Mouse (Mus musculus): Measurements from ENCODE around the gene Dnajc25. TPM values are rescaled to one million over a fixed set of nuclear protein-coding genes. Genes with fewer than 3 reads are reported as not detected.

Dnajc25 gene
- total and polyA plus RNA-seq, 3 experiments, result 5.3 to 22.1 (median 18.1) TPM

DNA sequence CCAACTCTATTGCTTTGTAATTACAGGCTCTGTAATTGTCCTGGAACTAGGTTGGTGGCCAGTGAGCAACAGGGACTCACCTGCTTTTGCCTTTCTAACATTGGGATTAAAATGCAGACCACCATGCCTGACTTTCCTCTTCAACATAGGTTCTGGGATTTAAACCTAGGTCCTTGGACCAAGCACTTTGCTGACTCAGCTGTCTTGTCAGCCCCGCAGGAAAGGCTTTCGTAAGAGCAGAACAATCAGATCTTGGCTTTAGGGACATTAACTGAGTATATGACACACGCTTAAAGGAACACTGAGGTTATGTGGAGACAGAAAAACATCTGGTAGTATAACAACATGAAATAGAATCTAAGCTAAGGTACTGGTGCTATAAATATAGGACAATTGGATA is 63.1 kb downstream of the Dnajc25 start:
- intact Hi-C loops (cut with DNase I), result no loop called here
- H3K27ac ChIP-seq, result no peak overlapping the region
- no peaks in the 10 kb centered on the region for H3K4me1 ChIP-seq (ENCODE audit: control insufficient read depth, insufficient read depth, low read length)
- WGBS, result 83% methylated on average over 3 of the region's 3 CpGs
- H3K79me2 ChIP-seq (replicated peaks; ENCODE audit: control insufficient read depth, insufficient read depth, low read length), result no peaks in the 10 kb centered on the region
- no peak overlapping the region for H3K4me3 ChIP-seq
- no peaks in the 10 kb centered on the region for H3K36me3 ChIP-seq (ENCODE audit: control insufficient read depth, insufficient read depth, low read length)
- no peak overlapping the region for H3K9ac ChIP-seq (ENCODE audit: low read depth, low read length)
- H3K27me3 ChIP-seq (ENCODE audit: control insufficient read depth, insufficient read depth, low read length), result no peaks in the 10 kb centered on the region
- DNase-seq, result no peak
- TF ChIP-seq EP300 (IDR thresholded peaks at IDR 0.05; ENCODE audit: insufficient read depth, low read depth, low read length), result no peak
- no peak for TF ChIP-seq POLR2A (IDR thresholded peaks at IDR 0.05; ENCODE audit: insufficient read depth, low read depth, low read length)
- TF ChIP-seq CTCF (IDR thresholded peaks at IDR 0.05), result no peak

- no peaks in the 10 kb centered on the region for H3K79me2 ChIP-seq (replicated peaks; ENCODE audit: control insufficient read depth, insufficient read depth, low read length)
- intact Hi-C loops (cut with DNase I), result no loop called here
Measured at GRCm38 (mm10) chr4:59062526-59062925, 67.7 kb downstream of the Dnajc25 start.

DNA sequence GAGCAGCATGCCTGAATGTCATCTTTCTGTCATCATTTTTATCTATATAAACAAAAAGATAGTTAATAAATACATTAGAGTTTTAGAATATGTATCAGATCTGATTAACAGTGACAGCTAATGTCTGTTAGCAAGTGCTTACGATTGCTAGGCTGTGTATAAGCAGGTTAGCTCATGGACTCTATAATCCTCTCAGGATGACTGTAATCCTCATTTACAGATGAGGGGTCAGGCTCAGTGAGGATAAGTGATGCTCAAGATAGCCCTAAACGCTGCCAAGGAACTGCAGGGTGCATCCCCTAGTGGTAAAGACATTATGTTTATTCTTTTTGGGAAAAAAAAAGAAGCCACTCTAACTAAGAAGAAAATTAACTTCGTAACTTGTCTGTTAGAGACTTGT is 74.4 kb downstream of the Dnajc25 start:
- 57% methylated on average over 3 of the region's 3 CpGs for WGBS
- H3K27ac ChIP-seq, result no peak overlapping the region
- no peak for DNase-seq
- H3K4me1 ChIP-seq (ENCODE audit: control insufficient read depth, insufficient read depth, low read length), result no peaks in the 10 kb centered on the region
- intact Hi-C loops (cut with DNase I), result no loop called here
- no peak overlapping the region for H3K4me3 ChIP-seq
- no peak for TF ChIP-seq POLR2A (IDR thresholded peaks at IDR 0.05; ENCODE audit: insufficient read depth, low read depth, low read length)
- no peak for TF ChIP-seq EP300 (IDR thresholded peaks at IDR 0.05; ENCODE audit: insufficient read depth, low read depth, low read length)
- no peak for TF ChIP-seq CTCF (IDR thresholded peaks at IDR 0.05)
- no peaks in the 10 kb centered on the region for H3K79me2 ChIP-seq (replicated peaks; ENCODE audit: control insufficient read depth, insufficient read depth, low read length)
- no peak overlapping the region for H3K9ac ChIP-seq (ENCODE audit: low read depth, low read length)
- no peaks in the 10 kb centered on the region for H3K36me3 ChIP-seq (ENCODE audit: control insufficient read depth, insufficient read depth, low read length)
- H3K27me3 ChIP-seq (ENCODE audit: control insufficient read depth, insufficient read depth, low read length), result no peaks in the 10 kb centered on the region

More at GRCm38 (mm10) chr4:59062526-59062925, 67.7 kb downstream of the Dnajc25 start:
- no peak for DNase-seq
- H3K4me1 ChIP-seq (ENCODE audit: control insufficient read depth, insufficient read depth, low read length), result no peaks in the 10 kb centered on the region
- TF ChIP-seq POLR2A (IDR thresholded peaks at IDR 0.05; ENCODE audit: insufficient read depth, low read depth, low read length) (no peak), CTCF (IDR thresholded peaks at IDR 0.05) (no peak), EP300 (IDR thresholded peaks at IDR 0.05; ENCODE audit: insufficient read depth, low read depth, low read length) (no peak)
- H3K27ac ChIP-seq, result no peak overlapping the region
- H3K9ac ChIP-seq (ENCODE audit: low read depth, low read length), result no peak overlapping the region
- 83% methylated on average over 12 of the region's 12 CpGs for WGBS
- no peaks in the 10 kb centered on the region for H3K27me3 ChIP-seq (ENCODE audit: control insufficient read depth, insufficient read depth, low read length)
- H3K36me3 ChIP-seq (ENCODE audit: control insufficient read depth, insufficient read depth, low read length), result no peaks in the 10 kb centered on the region
- no peak overlapping the region for H3K4me3 ChIP-seq

Other genes with a start within 250 kb of the Dnajc25 start
- gene Olfr267, start 207.3 kb upstream of the Dnajc25 start, total RNA-seq (2021), result under 1 TPM in 1 of 2 experiments, not detected in 1; 0.09 TPM
- gene Olfr267, start 207.3 kb upstream of the Dnajc25 start, polyA plus RNA-seq (2012; rRNA removed), result 0.23 TPM in 1 of 2 replicates, not detected in the other
- 100 to 1,000 TPM; 182 to 219 TPM for gene Ecpas, start 82.3 kb upstream of the Dnajc25 start, total RNA-seq (2021)
- gene Ecpas, start 82.3 kb upstream of the Dnajc25 start, polyA plus RNA-seq (2012; rRNA removed), result 16.1 and 41.7 TPM in 2 replicates
- under 1 TPM in 1 of 2 experiments, not detected in 1; 0.14 TPM for gene Zkscan16, start 51.4 kb upstream of the Dnajc25 start, total RNA-seq (2021)
- gene Zkscan16, start 51.4 kb upstream of the Dnajc25 start, polyA plus RNA-seq (2012; rRNA removed), result 0.09 TPM in 1 of 2 replicates, not detected in the other
- 1 to 10 TPM; 3.0 to 3.1 TPM for gene Ptgr1, start 7.9 kb upstream of the Dnajc25 start, total RNA-seq (2021)
- gene Ptgr1, start 7.9 kb upstream of the Dnajc25 start, polyA plus RNA-seq (2012; rRNA removed), result 1.6 and 2.7 TPM in 2 replicates
- gene Gm20503, start 8.1 kb downstream of the Dnajc25 start, total RNA-seq (2021), result 1 to 10 TPM; 5.7 TPM
- gene Gm20503, start 8.1 kb downstream of the Dnajc25 start, polyA plus RNA-seq (2012; rRNA removed), result not detected in 2 replicates
- gene Gng10, start 40.0 kb downstream of the Dnajc25 start, total RNA-seq (2021), result 10 to 100 TPM; 13.6 TPM
- 10.4 and 14.3 TPM in 2 replicates for gene Gng10, start 40.0 kb downstream of the Dnajc25 start, polyA plus RNA-seq (2012; rRNA removed)
- gene AI481877, start 143.9 kb downstream of the Dnajc25 start, total RNA-seq (2021), result not detected
- not detected in 2 replicates for gene AI481877, start 143.9 kb downstream of the Dnajc25 start, polyA plus RNA-seq (2012; rRNA removed)
- 10 to 100 TPM; 13.3 to 15.6 TPM for gene Ugcg, start 194.2 kb downstream of the Dnajc25 start, total RNA-seq (2021)
- 10.0 and 17.9 TPM in 2 replicates for gene Ugcg, start 194.2 kb downstream of the Dnajc25 start, polyA plus RNA-seq (2012; rRNA removed)

All from heart, adult 2 months (tissue).